Mouse (Mus musculus) layer of hippocampus, adult 11-12 months (tissue): ENCODE data around the gene Hoxb13.

Source experiments
- DNase-seq: peaks from one replicate; pipeline ENCODE4 v3.0.0; 2022; ENCODE audit warnings: low spot score

The Hoxb13 gene

GRCm38 (mm10) chr11:96193521-96194400, at the start of gene Hoxb13:
Gene Hoxb13 (plus strand): TSS chr11:96194316.
- no peak for DNase-seq

GRCm38 (mm10) chr11:96145622-96146270, 48.4 kb upstream of the Hoxb13 start:
- peak; percentile 67 for DNase-seq

- no peak for DNase-seq
These were observed 46.6 kb upstream of the Hoxb13 start for GRCm38 (mm10) chr11:96147471-96147870.

GRCm38 (mm10) chr11:96164769-96165168, 29.3 kb upstream of the Hoxb13 start:
- DNase-seq, result no peak

GRCm38 (mm10) chr11:96168125-96168524, 26.0 kb upstream of the Hoxb13 start:
- DNase-seq, result no peak

GRCm38 (mm10) chr11:96169016-96169415, 25.1 kb upstream of the Hoxb13 start:
- no peak for DNase-seq

GRCm38 (mm10) chr11:96170711-96171379, 23.3 kb upstream of the Hoxb13 start:
- no peak for DNase-seq

GRCm38 (mm10) chr11:96171601-96172000, 22.5 kb upstream of the Hoxb13 start:
- DNase-seq, result no peak

GRCm38 (mm10) chr11:96172511-96173287, 21.4 kb upstream of the Hoxb13 start:
- DNase-seq, result no peak

GRCm38 (mm10) chr11:96173288-96173840, 20.8 kb upstream of the Hoxb13 start:
- DNase-seq, result no peak

GRCm38 (mm10) chr11:96174881-96175280, 19.2 kb upstream of the Hoxb13 start:
- no peak for DNase-seq

- no peak for DNase-seq
These were observed 18.6 kb upstream of the Hoxb13 start for GRCm38 (mm10) chr11:96175511-96175910.

- no peak for DNase-seq
These were observed 18.1 kb upstream of the Hoxb13 start for GRCm38 (mm10) chr11:96175951-96176530.

- no peak for DNase-seq
These were observed 17.3 kb upstream of the Hoxb13 start for GRCm38 (mm10) chr11:96176841-96177240.

- no peak for DNase-seq
These were observed 16.5 kb upstream of the Hoxb13 start for GRCm38 (mm10) chr11:96177546-96178174.

GRCm38 (mm10) chr11:96178356-96178755, 15.8 kb upstream of the Hoxb13 start:
- no peak for DNase-seq

- no peak for DNase-seq
These were observed 15.1 kb upstream of the Hoxb13 start for GRCm38 (mm10) chr11:96178911-96179503.

GRCm38 (mm10) chr11:96181061-96181460, 13.1 kb upstream of the Hoxb13 start:
- no peak for DNase-seq

GRCm38 (mm10) chr11:96184233-96184632, 9.9 kb upstream of the Hoxb13 start:
- no peak for DNase-seq

- no peak for DNase-seq
These were observed 6.8 kb upstream of the Hoxb13 start for GRCm38 (mm10) chr11:96187321-96187720.
